Mouse (Mus musculus) NIH3T3 (cell line): ENCODE data around the gene Pik3c2a.
A peak's percentile ranks its signal among the peaks of the same experiment; 100 is the strongest.

Experiments used
- DNase-seq: peaks from one replicate; pipeline ENCODE4 v3.0.0-alpha.2; 2012; ENCODE audit warnings: low read depth

The Pik3c2a gene

GRCm38 (mm10) chr7:116298389-116298788, 144.9 kb downstream of the Pik3c2a start:
- no peak for DNase-seq

- DNase-seq = peak; percentile 35
Measured at GRCm38 (mm10) chr7:116294961-116295360, 148.3 kb downstream of the Pik3c2a start.

GRCm38 (mm10) chr7:116292377-116292776, 150.9 kb downstream of the Pik3c2a start:
- DNase-seq = no peak

- no peak for DNase-seq
Measured at GRCm38 (mm10) chr7:116290559-116290958, 152.7 kb downstream of the Pik3c2a start.

- no peak for DNase-seq
Measured at GRCm38 (mm10) chr7:116288996-116289395, 154.3 kb downstream of the Pik3c2a start.

- peak; percentile 20 for DNase-seq
Measured at GRCm38 (mm10) chr7:116287959-116288358, 155.3 kb downstream of the Pik3c2a start.
